Mouse (Mus musculus) adrenal gland, adult 2 months (tissue): ENCODE measurements around the gene Grap2. TPM values are rescaled to one million over a fixed set of nuclear protein-coding genes. Genes with fewer than 3 reads are reported as not detected.

Source experiments
- DNase-seq: peaks from one replicate; pipeline ENCODE4 v3.0.0; 2021
- polyA plus RNA-seq: library from polyadenylated mRNA; depleted of rRNA; stranded (reverse); fragments of >200 nt; gene quantifications from 2 replicates; pipeline ENCODE4 v1.2.3, GENCODE M21; 2012
- total RNA-seq, 2 experiments: library from RNA; stranded (reverse); gene quantifications; 2 replicates each; pipeline ENCODE4 v1.2.3; 2021

Gene Grap2
- total and polyA plus RNA-seq, 3 experiments: 0.29 to 1.1 (median 0.37) TPM

DNA sequence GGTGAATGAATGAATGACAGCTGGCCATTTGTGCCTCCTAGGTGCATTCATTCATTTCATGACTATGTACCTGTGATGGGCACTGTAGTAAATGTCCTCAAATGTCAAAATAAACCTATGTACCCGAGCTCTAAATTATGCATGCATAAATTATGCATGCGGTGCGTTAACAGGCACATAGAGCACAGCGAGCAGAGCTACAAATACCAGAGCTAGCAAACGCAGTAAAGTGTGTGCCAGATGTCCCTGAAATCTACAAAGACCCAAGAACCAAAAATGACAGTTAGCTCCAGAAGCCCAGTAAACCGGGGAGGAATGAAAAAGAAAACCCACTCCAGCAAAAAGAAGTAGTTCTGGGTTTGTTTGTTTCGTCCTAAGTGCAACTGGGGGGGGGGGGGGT is 29.1 kb downstream of the Grap2 start:
- DNase-seq: no peak

DNA sequence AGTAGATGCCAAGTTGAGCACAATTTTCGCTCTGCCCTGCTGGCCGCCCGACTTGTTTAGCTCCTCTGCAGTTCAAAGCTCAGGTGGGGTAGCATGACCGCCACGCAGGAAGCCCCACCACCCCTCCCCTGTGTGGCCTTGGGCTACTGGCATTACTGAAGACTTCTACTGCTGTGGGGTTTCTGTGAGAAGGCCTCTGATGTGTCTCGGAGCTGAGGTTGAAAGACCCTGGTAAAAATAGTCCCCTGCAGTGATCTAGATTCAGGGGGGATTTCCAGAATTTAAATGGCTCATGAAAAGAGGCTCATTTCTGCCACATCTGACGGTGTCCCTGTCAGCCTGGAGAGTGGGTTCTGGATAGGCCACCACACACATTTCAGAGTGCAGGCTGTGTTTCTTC is 30.1 kb downstream of the Grap2 start:
- no peak for DNase-seq

DNA sequence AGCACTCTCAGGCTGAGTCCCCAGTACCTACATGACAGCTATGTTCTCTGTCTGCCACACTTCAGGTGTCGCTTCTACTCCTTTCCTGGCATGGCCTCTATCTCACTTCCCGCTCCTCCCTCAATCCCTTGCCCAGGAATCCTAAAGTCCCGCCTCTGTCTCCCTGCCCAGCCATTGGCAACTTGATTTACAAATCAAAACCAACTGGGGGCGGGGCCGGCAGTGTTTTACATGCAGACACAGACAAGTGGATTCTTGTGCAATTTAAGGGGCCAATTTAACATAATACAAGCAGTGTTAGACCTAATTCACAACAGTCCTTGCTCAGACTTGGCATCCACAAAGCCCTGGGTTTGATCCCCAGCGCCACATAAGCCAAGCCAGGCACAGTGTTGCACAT is 31.6 kb downstream of the Grap2 start:
- DNase-seq: no peak

GRCm38 (mm10) chr15:80607970-80608369 is 35.6 kb downstream of the Grap2 start:
- DNase-seq: no peak

DNA sequence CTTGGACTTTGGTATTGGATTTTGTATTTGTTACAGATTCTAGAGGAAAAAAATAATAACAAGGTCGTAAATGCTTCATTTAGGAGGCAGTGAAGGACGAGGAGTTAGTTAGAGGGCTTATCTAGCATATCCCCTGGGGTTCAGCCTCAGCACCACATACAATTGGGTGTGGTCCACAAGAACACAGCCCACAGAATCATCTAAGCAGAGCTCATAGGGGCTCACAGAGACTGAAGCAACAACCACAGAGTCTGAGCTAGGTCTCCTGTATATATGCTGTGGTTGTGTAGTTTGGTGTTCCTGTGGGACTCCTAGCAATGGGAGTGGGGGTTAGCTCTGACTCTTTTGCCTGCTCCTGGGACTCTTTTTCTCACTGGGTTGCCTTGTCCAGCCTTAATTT is 37.9 kb downstream of the Grap2 start:
- DNase-seq: no peak

GRCm38 (mm10) chr15:80611478-80611877 is 39.1 kb downstream of the Grap2 start:
- no peak for DNase-seq

DNA sequence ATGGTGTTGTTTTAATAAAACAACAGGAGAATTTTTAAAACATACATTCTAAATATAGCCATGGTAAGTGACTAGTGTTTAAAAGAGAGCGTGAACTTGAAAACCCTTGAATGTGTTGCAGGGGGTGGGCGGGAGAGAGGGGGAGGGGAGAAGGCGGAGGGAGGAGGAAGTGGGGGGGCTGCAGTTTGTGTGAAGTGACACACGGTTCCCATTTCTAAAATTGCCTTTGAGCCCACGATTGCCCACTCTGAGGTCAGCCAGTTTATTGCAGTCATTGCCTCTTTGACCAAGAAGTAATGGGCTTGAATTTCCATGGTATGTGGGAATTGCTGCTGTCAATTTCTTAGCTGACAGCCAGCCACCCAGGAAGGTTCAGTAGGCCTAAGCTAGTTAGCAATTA is 41.5 kb downstream of the Grap2 start:
- no peak for DNase-seq

DNA sequence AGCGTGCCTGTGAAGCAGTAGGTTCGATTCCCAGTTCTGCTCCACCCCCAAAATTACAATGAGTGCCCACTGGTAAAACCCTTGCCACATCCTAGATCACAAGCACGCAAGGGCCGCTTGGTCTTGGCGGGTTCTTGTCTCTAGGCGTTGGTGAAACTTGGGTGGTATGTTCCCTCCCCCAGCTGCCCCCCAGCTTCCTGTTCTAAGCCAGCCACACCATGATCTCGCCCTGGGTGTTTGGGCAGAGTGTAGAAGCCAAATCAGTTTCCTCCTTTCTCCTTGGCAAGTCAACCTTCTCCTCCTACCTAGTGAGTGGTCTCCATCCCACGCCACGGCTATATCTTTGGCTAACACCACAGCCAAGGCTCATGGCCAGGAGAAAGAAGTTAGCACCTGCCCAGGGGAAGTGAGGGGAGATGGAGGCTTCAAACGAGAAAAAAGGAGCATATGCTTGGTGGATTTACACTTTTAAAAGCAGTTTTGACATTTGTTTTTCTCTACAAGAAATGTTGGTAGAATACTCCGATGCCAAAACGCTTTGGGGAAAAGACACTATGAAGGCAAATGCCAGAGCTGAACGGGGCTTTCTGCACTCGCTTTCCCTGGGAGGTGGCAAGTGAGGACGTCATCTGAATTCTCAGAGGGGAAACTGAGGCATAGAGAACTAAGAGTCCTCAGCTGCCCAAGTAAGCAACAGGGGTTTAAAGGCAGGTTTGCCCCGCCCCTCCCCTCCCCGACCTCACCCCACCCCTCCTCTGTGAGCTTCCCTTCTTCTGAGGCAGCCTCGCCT is 42.3 kb downstream of the Grap2 start:
- no peak for DNase-seq

- no peak for DNase-seq
Measured at GRCm38 (mm10) chr15:80615290-80615570, 42.8 kb downstream of the Grap2 start.

GRCm38 (mm10) chr15:80615636-80616383 is 43.4 kb downstream of the Grap2 start:
- no peak for DNase-seq

GRCm38 (mm10) chr15:80617839-80618238 is 45.4 kb downstream of the Grap2 start:
- DNase-seq: no peak

GRCm38 (mm10) chr15:80619166-80619565 is 46.8 kb downstream of the Grap2 start:
- no peak for DNase-seq

DNA sequence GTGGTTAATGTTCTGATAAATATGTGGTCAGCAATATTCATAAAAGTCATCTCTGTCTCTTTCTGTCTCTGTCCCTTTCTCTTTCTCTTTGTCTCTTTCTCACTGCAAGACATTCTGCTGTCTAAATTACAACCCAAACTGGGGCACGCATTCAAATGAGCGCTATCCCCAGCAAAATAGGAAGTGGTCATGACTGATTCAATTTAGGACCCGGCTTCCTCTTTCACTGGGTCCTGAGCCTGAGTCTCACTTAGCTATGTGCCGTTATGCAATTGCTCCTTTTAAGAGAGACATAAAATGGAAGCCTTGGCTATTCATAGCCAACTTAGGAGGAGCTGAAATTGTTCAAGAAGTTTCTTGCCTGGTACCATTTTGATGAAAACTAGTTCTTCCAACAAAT is 47.4 kb downstream of the Grap2 start:
- no peak for DNase-seq

- no peak for DNase-seq
Measured at GRCm38 (mm10) chr15:80620371-80620770, 48.0 kb downstream of the Grap2 start.

DNA sequence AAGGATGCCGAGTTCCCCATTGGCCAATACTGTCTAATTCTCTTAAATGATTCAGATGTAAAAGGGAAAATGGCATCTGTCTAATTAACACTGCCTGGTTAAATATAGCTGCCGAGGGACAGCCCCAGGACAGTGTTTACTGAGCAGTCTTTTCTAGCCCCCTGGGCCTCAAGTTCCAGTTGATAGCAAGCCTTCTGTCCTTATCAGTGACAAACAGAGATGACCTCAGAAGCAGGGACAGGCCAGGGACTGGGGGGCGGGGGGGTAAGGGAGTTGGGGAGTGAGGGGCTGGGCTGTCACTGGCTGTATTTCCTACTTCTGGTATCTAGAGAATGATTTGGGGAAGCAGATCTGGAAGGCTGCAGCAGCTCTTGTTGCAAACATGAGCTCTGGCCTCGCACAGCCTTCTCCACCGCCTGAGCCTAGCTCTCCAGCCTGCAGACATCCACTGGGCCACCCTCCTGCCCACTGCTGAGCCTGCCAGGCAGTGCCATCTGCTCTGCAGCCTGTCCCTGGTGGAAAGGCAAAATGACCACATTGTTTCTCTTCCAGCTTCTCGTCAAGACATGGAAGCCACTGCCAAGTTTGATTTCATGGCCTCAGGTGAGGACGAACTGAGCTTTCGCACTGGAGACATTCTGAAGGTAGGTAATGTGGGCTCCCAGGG is 50.9 kb downstream of the Grap2 start:
- DNase-seq: no peak

DNA sequence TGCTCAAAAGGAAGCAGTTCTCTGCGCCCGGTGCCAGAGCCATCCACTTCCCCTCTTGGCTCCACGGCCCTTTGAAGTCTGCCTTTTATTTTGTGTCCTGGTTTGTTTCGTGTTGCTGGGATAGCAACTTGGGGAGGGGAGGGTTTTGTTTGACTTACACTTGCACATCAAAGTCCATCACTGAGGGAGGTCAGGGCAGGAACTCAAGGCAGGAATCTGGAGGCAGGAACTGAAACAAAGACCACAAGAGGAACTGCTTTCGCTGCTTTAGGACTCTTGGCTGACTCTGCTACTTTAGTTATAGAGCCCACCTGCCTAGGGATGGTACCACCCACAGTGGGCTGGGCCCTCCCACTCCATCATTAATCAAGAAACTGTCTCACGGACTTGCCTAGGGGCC is 54.1 kb downstream of the Grap2 start:
- DNase-seq: no peak

DNA sequence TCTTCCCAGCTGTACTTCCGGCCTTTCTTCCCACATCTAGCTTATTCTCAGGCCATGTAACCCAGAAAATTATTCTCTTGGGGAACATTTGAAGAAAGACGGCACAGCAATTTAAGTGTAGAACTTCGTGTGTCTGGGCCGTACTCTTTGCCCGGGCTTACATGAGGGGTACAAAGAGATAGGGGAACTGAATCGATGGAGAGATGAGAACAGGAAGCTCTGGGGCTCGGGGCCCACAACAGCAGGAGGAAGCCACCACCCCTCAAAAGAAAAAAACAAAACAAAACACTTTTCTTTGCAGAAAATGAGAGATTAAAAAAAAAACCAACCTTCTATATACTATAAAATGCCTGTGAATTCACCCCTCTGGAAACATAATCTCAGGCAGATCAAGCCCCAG is 57.8 kb downstream of the Grap2 start:
- DNase-seq: no peak

DNA sequence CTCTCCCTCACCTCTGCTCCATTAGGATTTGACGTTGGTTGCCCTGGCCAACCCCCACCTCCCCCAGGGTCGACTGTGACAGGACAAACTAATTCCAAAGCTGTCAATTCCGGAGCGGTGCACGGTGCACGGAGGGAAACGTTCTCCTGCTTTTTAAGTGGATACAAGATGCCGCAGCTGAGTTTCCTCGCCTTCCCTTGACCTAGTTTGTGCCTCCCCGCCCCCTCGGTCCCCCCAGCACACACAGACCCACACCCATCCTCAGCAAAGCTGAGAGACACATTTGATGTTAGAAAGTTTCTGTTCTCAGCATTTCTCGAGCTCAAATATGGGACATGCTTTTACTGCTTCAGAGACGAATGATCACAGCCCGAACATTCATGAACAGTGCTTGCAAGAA is 58.3 kb downstream of the Grap2 start:
- DNase-seq: no peak

DNA sequence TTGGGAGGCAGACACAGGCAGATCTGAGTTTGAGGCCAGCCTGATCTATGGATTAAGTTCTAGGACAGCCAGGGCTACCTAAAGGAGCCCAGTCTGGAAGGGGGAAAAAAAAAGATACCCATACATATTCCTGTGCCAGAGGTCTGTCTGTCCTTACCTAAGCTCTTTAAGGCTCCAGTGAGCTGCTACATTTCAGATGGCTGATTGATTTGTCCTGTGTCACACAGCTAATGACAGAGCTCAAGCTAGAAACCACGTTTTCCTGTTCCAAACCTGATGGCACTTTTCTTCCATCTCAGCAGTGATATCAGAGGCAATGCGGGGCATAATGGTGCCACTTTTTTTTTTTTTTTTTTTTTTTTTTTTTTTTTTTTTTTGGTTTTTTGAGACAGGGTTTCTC is 58.9 kb downstream of the Grap2 start:
- DNase-seq: no peak

GRCm38 (mm10) chr15:80632280-80632893 is 60.0 kb downstream of the Grap2 start:
- no peak for DNase-seq

DNA sequence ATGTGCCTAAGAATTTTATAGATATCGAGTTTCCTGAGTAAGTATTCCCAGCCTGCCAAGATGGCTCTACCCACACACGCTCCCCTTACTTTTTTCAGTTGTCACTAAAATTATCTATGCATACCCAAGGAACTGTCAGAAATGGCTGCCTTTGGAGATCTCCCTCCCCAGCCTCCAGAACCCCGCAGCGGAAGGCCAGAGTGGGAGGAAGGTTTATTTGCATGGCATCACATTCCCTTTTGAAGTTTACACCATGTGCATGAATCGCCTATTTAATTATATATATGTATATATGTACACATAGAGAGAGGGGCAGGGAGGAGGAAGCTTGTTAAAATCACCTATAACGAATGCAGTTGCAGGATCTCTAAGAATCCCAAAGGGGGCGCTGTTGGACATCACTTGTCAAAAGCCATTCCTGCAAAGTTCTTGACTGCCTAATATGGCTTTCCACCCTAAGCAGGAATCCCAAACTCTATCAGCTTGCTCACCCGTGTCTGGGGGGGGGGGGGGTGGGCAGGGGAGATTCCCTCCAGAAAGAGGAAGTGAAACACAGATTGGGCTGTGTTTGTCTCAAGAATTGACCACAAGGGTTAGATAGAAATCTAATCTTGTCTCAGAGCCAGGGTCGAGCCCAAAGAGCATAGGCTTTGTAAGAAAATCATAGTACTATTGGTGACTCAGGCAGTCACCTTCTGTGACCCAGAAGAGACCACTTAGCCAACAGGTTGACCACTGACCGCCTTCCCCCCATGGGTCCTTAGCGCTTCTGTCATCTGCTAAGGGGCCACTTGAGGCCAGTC is 62.2 kb downstream of the Grap2 start:
- DNase-seq: no peak

GRCm38 (mm10) chr15:80636757-80637372 is 64.5 kb downstream of the Grap2 start:
- no peak for DNase-seq
